Mouse (Mus musculus): ENCODE measurements at regions not wholly inside any gene's neighbourhood (a gene's known extent, or its start where the extent isn't known, plus 50 kb on each side); places are given as distances from the start of the nearest gene placed in this dataset.

GRCm38 (mm10) chr7:129134661-129135215, 122.1 kb upstream of the Plpp4 start:
- no peaks in the 10 kb centered on the region for H3K27me3 ChIP-seq (ENCODE audit: control insufficient read depth, insufficient read depth, insufficient read length)
- no peak overlapping the region for H3ac ChIP-seq (ENCODE audit: control insufficient read depth, insufficient read length, low read depth)
- no peaks in the 10 kb centered on the region for H3K79me3 ChIP-seq (ENCODE audit: low read depth)
- H3K4me3 ChIP-seq (ENCODE audit: insufficient read depth, poor library complexity, severe bottlenecking) = no peak overlapping the region
- TF ChIP-seq USF1 (IDR thresholded peaks at IDR 0.05; ENCODE audit: low read depth) = no peak
- no peak for TF ChIP-seq MYOG (IDR thresholded peaks at IDR 0.05; ENCODE audit: control insufficient read depth, extremely low read depth, insufficient read length)
- TF ChIP-seq CEBPB (IDR thresholded peaks at IDR 0.05; ENCODE audit: low read depth) = no peak
- TF ChIP-seq FOSL1 (IDR thresholded peaks at IDR 0.05; ENCODE audit: insufficient read depth, low read length, poor library complexity, severe bottlenecking) = no peak
- no peak for TF ChIP-seq MYOD1 (IDR thresholded peaks at IDR 0.05; ENCODE audit: control insufficient read depth, insufficient read length, low read depth)
- TF ChIP-seq MAX (IDR thresholded peaks at IDR 0.05) = no peak
- TF ChIP-seq CTCF (IDR thresholded peaks at IDR 0.05; ENCODE audit: control insufficient read depth, insufficient read depth, insufficient read length) = no peak
- no peaks in the 10 kb centered on the region for H3K36me3 ChIP-seq (ENCODE audit: control insufficient read depth, insufficient read depth)
- no peaks in the 10 kb centered on the region for H3K79me2 ChIP-seq (ENCODE audit: control insufficient read depth, insufficient read depth)

- Histone ChIP-seq H3K79me2 (ENCODE audit: control insufficient read depth, insufficient read depth) (no peaks in the 10 kb centered on the region), H3K36me3 (ENCODE audit: control insufficient read depth, insufficient read depth) (no peaks in the 10 kb centered on the region), H3K79me3 (ENCODE audit: low read depth) (no peaks in the 10 kb centered on the region), H3K4me3 (ENCODE audit: insufficient read depth, poor library complexity, severe bottlenecking) (no peak overlapping the region), H3K27me3 (ENCODE audit: control insufficient read depth, insufficient read depth, insufficient read length) (no peaks in the 10 kb centered on the region), H3ac (ENCODE audit: control insufficient read depth, insufficient read length, low read depth) (no peak overlapping the region)
- TF ChIP-seq CEBPB (IDR thresholded peaks at IDR 0.05; ENCODE audit: low read depth) = no peak
- no peak for TF ChIP-seq MYOG (IDR thresholded peaks at IDR 0.05; ENCODE audit: control insufficient read depth, extremely low read depth, insufficient read length)
- no peak for TF ChIP-seq CTCF (IDR thresholded peaks at IDR 0.05; ENCODE audit: control insufficient read depth, insufficient read depth, insufficient read length)
- no peak for TF ChIP-seq FOSL1 (IDR thresholded peaks at IDR 0.05; ENCODE audit: insufficient read depth, low read length, poor library complexity, severe bottlenecking)
- no peak for TF ChIP-seq MYOD1 (IDR thresholded peaks at IDR 0.05; ENCODE audit: control insufficient read depth, insufficient read length, low read depth)
- TF ChIP-seq MAX (IDR thresholded peaks at IDR 0.05) = no peak
- no peak for TF ChIP-seq USF1 (IDR thresholded peaks at IDR 0.05; ENCODE audit: low read depth)
Measured at GRCm38 (mm10) chr7:129137303-129137990, 119.4 kb upstream of the Plpp4 start.

GRCm38 (mm10) chr7:129141942-129142598, 114.8 kb upstream of the Plpp4 start:
- Histone ChIP-seq H3K36me3 (ENCODE audit: control insufficient read depth, insufficient read depth) (no peaks in the 10 kb centered on the region), H3K4me3 (ENCODE audit: insufficient read depth, poor library complexity, severe bottlenecking) (no peak overlapping the region), H3ac (ENCODE audit: control insufficient read depth, insufficient read length, low read depth) (no peak overlapping the region), H3K27me3 (ENCODE audit: control insufficient read depth, insufficient read depth, insufficient read length) (no peaks in the 10 kb centered on the region), H3K79me2 (ENCODE audit: control insufficient read depth, insufficient read depth) (no peaks in the 10 kb centered on the region), H3K79me3 (ENCODE audit: low read depth) (no peaks in the 10 kb centered on the region)
- TF ChIP-seq MYOG (IDR thresholded peaks at IDR 0.05; ENCODE audit: control insufficient read depth, extremely low read depth, insufficient read length) (no peak), MYOD1 (IDR thresholded peaks at IDR 0.05; ENCODE audit: control insufficient read depth, insufficient read length, low read depth) (no peak), MAX (IDR thresholded peaks at IDR 0.05) (no peak), FOSL1 (IDR thresholded peaks at IDR 0.05; ENCODE audit: insufficient read depth, low read length, poor library complexity, severe bottlenecking) (no peak), CEBPB (IDR thresholded peaks at IDR 0.05; ENCODE audit: low read depth) (no peak), USF1 (IDR thresholded peaks at IDR 0.05; ENCODE audit: low read depth) (no peak)

- Histone ChIP-seq H3ac (ENCODE audit: control insufficient read depth, insufficient read length, low read depth) (no peak overlapping the region), H3K4me3 (ENCODE audit: insufficient read depth, poor library complexity, severe bottlenecking) (no peak overlapping the region), H3K27me3 (ENCODE audit: control insufficient read depth, insufficient read depth, insufficient read length) (no peaks in the 10 kb centered on the region), H3K36me3 (ENCODE audit: control insufficient read depth, insufficient read depth) (no peaks in the 10 kb centered on the region), H3K79me2 (ENCODE audit: control insufficient read depth, insufficient read depth) (no peaks in the 10 kb centered on the region), H3K79me3 (ENCODE audit: low read depth) (no peaks in the 10 kb centered on the region)
- TF ChIP-seq MAX (IDR thresholded peaks at IDR 0.05) (no peak), CTCF (IDR thresholded peaks at IDR 0.05; ENCODE audit: control insufficient read depth, insufficient read depth, insufficient read length) (no peak), MYOD1 (IDR thresholded peaks at IDR 0.05; ENCODE audit: control insufficient read depth, insufficient read length, low read depth) (no peak), MYOG (IDR thresholded peaks at IDR 0.05; ENCODE audit: control insufficient read depth, extremely low read depth, insufficient read length) (no peak)
Measured at GRCm38 (mm10) chr7:129142599-129142949, 114.3 kb upstream of the Plpp4 start.

- H3K79me2 ChIP-seq (ENCODE audit: control insufficient read depth, insufficient read depth) = no peaks in the 10 kb centered on the region
Measured at GRCm38 (mm10) chr7:129155577-129155976, 101.3 kb upstream of the Plpp4 start.

More at GRCm38 (mm10) chr7:129155577-129155976, 101.3 kb upstream of the Plpp4 start:
- H3ac ChIP-seq (ENCODE audit: control insufficient read depth, insufficient read length, low read depth) = no peak overlapping the region
- TF ChIP-seq MAX (IDR thresholded peaks at IDR 0.05) (no peak), USF1 (IDR thresholded peaks at IDR 0.05; ENCODE audit: low read depth) (no peak), FOSL1 (IDR thresholded peaks at IDR 0.05; ENCODE audit: insufficient read depth, low read length, poor library complexity, severe bottlenecking) (no peak), MYOD1 (IDR thresholded peaks at IDR 0.05; ENCODE audit: control insufficient read depth, insufficient read length, low read depth) (no peak), CEBPB (IDR thresholded peaks at IDR 0.05; ENCODE audit: low read depth) (no peak), CTCF (IDR thresholded peaks at IDR 0.05; ENCODE audit: control insufficient read depth, insufficient read depth, insufficient read length) (no peak), MYOG (IDR thresholded peaks at IDR 0.05; ENCODE audit: control insufficient read depth, extremely low read depth, insufficient read length) (no peak)
- H3K36me3 ChIP-seq (ENCODE audit: control insufficient read depth, insufficient read depth) = no peaks in the 10 kb centered on the region
- H3K79me3 ChIP-seq (ENCODE audit: low read depth) = no peaks in the 10 kb centered on the region
- no peaks in the 10 kb centered on the region for H3K27me3 ChIP-seq (ENCODE audit: control insufficient read depth, insufficient read depth, insufficient read length)
- H3K4me3 ChIP-seq (ENCODE audit: insufficient read depth, poor library complexity, severe bottlenecking) = no peak overlapping the region
